Mouse (Mus musculus): ENCODE data around the gene 2310039H08Rik.

- TF ChIP-seq CTCF (IDR thresholded peaks at IDR 0.05; ENCODE audit: low read depth, low read length), result no peak
- no peak for TF ChIP-seq POLR2A (IDR thresholded peaks at IDR 0.05; ENCODE audit: borderline replicate concordance, low read depth, low read length)
Measured at GRCm38 (mm10) chr17:46792963-46793362, 20.5 kb downstream of the 2310039H08Rik start.

Measured in bone marrow macrophage, adult 2 months (primary cell).